Mouse (Mus musculus): ENCODE measurements at regions not wholly inside any gene's neighbourhood (a gene's known extent, or its start where the extent isn't known, plus 50 kb on each side); places are given as distances from the start of the nearest gene placed in this dataset.

GRCm38 (mm10) chr2:106182051-106182450, 178.7 kb upstream of the Dnajc24 start:
- Histone ChIP-seq H3K27me3 (ENCODE audit: control insufficient read depth, insufficient read depth, low read length) (no peaks in the 10 kb centered on the region), H3K4me3 (ENCODE audit: low read depth, low read length) (no peak overlapping the region), H3K27ac (ENCODE audit: insufficient read depth, low read depth, low read length) (no peak overlapping the region), H3K4me1 (ENCODE audit: control insufficient read depth, insufficient read depth, insufficient read length, low read length) (no peaks in the 10 kb centered on the region), H3K36me3 (ENCODE audit: control insufficient read depth, insufficient read depth, low read length) (no peaks in the 10 kb centered on the region)
- no peak for TF ChIP-seq CTCF (IDR thresholded peaks at IDR 0.05; ENCODE audit: extremely low read depth, insufficient read length, insufficient replicate concordance, low read depth, low read length)
- TF ChIP-seq POLR2A (IDR thresholded peaks at IDR 0.05; ENCODE audit: low read depth, low read length) = no peak
- 21% methylated on average over 10 of the region's 10 CpGs for WGBS

GRCm38 (mm10) chr2:106162681-106163080, 159.3 kb upstream of the Dnajc24 start:
- H3K27ac ChIP-seq (ENCODE audit: insufficient read depth, low read depth, low read length) = no peak overlapping the region
- no peaks in the 10 kb centered on the region for H3K27me3 ChIP-seq (ENCODE audit: control insufficient read depth, insufficient read depth, low read length)
- H3K36me3 ChIP-seq (ENCODE audit: control insufficient read depth, insufficient read depth, low read length) = no peaks in the 10 kb centered on the region
- no peaks in the 10 kb centered on the region for H3K4me1 ChIP-seq (ENCODE audit: control insufficient read depth, insufficient read depth, insufficient read length, low read length)
- TF ChIP-seq POLR2A (IDR thresholded peaks at IDR 0.05; ENCODE audit: low read depth, low read length) (no peak), CTCF (IDR thresholded peaks at IDR 0.05; ENCODE audit: extremely low read depth, insufficient read length, insufficient replicate concordance, low read depth, low read length) (no peak)
- no peak overlapping the region for H3K4me3 ChIP-seq (ENCODE audit: low read depth, low read length)
- WGBS = 69% methylated on average over 4 of the region's 4 CpGs

GRCm38 (mm10) chr2:106161877-106162276, 158.5 kb upstream of the Dnajc24 start:
- H3K36me3 ChIP-seq (ENCODE audit: control insufficient read depth, insufficient read depth, low read length) = no peaks in the 10 kb centered on the region
- no peak overlapping the region for H3K27ac ChIP-seq (ENCODE audit: insufficient read depth, low read depth, low read length)
- H3K4me1 ChIP-seq (ENCODE audit: control insufficient read depth, insufficient read depth, insufficient read length, low read length) = no peaks in the 10 kb centered on the region
- TF ChIP-seq POLR2A (IDR thresholded peaks at IDR 0.05; ENCODE audit: low read depth, low read length) = no peak
- TF ChIP-seq CTCF (IDR thresholded peaks at IDR 0.05; ENCODE audit: extremely low read depth, insufficient read length, insufficient replicate concordance, low read depth, low read length) = no peak
- WGBS = 86% methylated on average over 5 of the region's 5 CpGs
- H3K27me3 ChIP-seq (ENCODE audit: control insufficient read depth, insufficient read depth, low read length) = no peaks in the 10 kb centered on the region
- no peak overlapping the region for H3K4me3 ChIP-seq (ENCODE audit: low read depth, low read length)

- no peaks in the 10 kb centered on the region for H3K36me3 ChIP-seq (ENCODE audit: control insufficient read depth, insufficient read depth, low read length)
- H3K4me3 ChIP-seq (ENCODE audit: low read depth, low read length) = no peak overlapping the region
- no peaks in the 10 kb centered on the region for H3K27me3 ChIP-seq (ENCODE audit: control insufficient read depth, insufficient read depth, low read length)
- H3K4me1 ChIP-seq (ENCODE audit: control insufficient read depth, insufficient read depth, insufficient read length, low read length) = no peaks in the 10 kb centered on the region
- TF ChIP-seq POLR2A (IDR thresholded peaks at IDR 0.05; ENCODE audit: low read depth, low read length) (no peak), CTCF (IDR thresholded peaks at IDR 0.05; ENCODE audit: extremely low read depth, insufficient read length, insufficient replicate concordance, low read depth, low read length) (no peak)
- H3K27ac ChIP-seq (ENCODE audit: insufficient read depth, low read depth, low read length) = no peak overlapping the region
- WGBS = 40% methylated on average over 3 of the region's 3 CpGs
Measured at GRCm38 (mm10) chr2:106149701-106150100, 146.4 kb upstream of the Dnajc24 start.

GRCm38 (mm10) chr2:106140931-106141330, 137.6 kb upstream of the Dnajc24 start:
- TF ChIP-seq CTCF (IDR thresholded peaks at IDR 0.05; ENCODE audit: extremely low read depth, insufficient read length, insufficient replicate concordance, low read depth, low read length) (no peak), POLR2A (IDR thresholded peaks at IDR 0.05; ENCODE audit: low read depth, low read length) (no peak)
- H3K27me3 ChIP-seq (ENCODE audit: control insufficient read depth, insufficient read depth, low read length) = no peaks in the 10 kb centered on the region
- no peak overlapping the region for H3K4me3 ChIP-seq (ENCODE audit: low read depth, low read length)
- WGBS = 86% methylated on average over 5 of the region's 5 CpGs
- no peaks in the 10 kb centered on the region for H3K36me3 ChIP-seq (ENCODE audit: control insufficient read depth, insufficient read depth, low read length)
- H3K4me1 ChIP-seq (ENCODE audit: control insufficient read depth, insufficient read depth, insufficient read length, low read length) = no peaks in the 10 kb centered on the region
- H3K27ac ChIP-seq (ENCODE audit: insufficient read depth, low read depth, low read length) = no peak overlapping the region

GRCm38 (mm10) chr2:106101002-106101401, 97.7 kb upstream of the Dnajc24 start:
- Histone ChIP-seq H3K4me1 (ENCODE audit: control insufficient read depth, insufficient read depth, insufficient read length, low read length) (no peaks in the 10 kb centered on the region), H3K36me3 (ENCODE audit: control insufficient read depth, insufficient read depth, low read length) (no peaks in the 10 kb centered on the region), H3K4me3 (ENCODE audit: low read depth, low read length) (no peak overlapping the region), H3K27ac (ENCODE audit: insufficient read depth, low read depth, low read length) (no peak overlapping the region), H3K27me3 (ENCODE audit: control insufficient read depth, insufficient read depth, low read length) (no peaks in the 10 kb centered on the region)
- 71% methylated on average over 2 of the region's 2 CpGs for WGBS
- TF ChIP-seq CTCF (IDR thresholded peaks at IDR 0.05; ENCODE audit: extremely low read depth, insufficient read length, insufficient replicate concordance, low read depth, low read length) (no peak), POLR2A (IDR thresholded peaks at IDR 0.05; ENCODE audit: low read depth, low read length) (no peak)

GRCm38 (mm10) chr2:106086121-106086520, 82.8 kb upstream of the Dnajc24 start:
- Histone ChIP-seq H3K36me3 (ENCODE audit: control insufficient read depth, insufficient read depth, low read length) (no peaks in the 10 kb centered on the region), H3K27ac (ENCODE audit: insufficient read depth, low read depth, low read length) (no peak overlapping the region), H3K4me3 (ENCODE audit: low read depth, low read length) (no peak overlapping the region), H3K4me1 (ENCODE audit: control insufficient read depth, insufficient read depth, insufficient read length, low read length) (no peaks in the 10 kb centered on the region), H3K27me3 (ENCODE audit: control insufficient read depth, insufficient read depth, low read length) (no peaks in the 10 kb centered on the region)
- 50% methylated on average over 8 of the region's 8 CpGs for WGBS
- TF ChIP-seq POLR2A (IDR thresholded peaks at IDR 0.05; ENCODE audit: low read depth, low read length) (no peak), CTCF (IDR thresholded peaks at IDR 0.05; ENCODE audit: extremely low read depth, insufficient read length, insufficient replicate concordance, low read depth, low read length) (no peak)
